Mouse (Mus musculus): ENCODE results near the gene Cep131. TPM values are rescaled to one million over a fixed set of nuclear protein-coding genes. Genes with fewer than 3 reads are reported as not detected.

Cep131 gene
- polyA plus RNA-seq, 1 experiment from 2014 or later = 20.1 TPM

GRCm38 (mm10) chr11:120052274-120052673 lies 34.4 kb downstream of the Cep131 start:
- 51% methylated on average over 9 of the region's 9 CpGs for WGBS
- Histone ChIP-seq H3K4me2 (replicated peaks; ENCODE audit: low read depth, low read length) (no peak overlapping the region), H3K27ac (ENCODE audit: low read length) (no peak overlapping the region), H3K9me3 (ENCODE audit: control insufficient read depth, low read depth, low read length) (no peaks in the 10 kb centered on the region), H3K4me3 (ENCODE audit: low read depth, low read length) (no peak overlapping the region), H3K36me3 (ENCODE audit: control insufficient read depth, insufficient read depth, low read length) (no peaks in the 10 kb centered on the region), H3K4me1 (ENCODE audit: control insufficient read depth, insufficient read depth, low read length) (peaks cover 8% of the 10 kb centered on the region), H3K27me3 (ENCODE audit: control insufficient read depth, insufficient read depth, low read length) (peaks cover 9% of the 10 kb centered on the region; the same call in 1 of the 2 replicates), H3K9ac (replicated peaks; ENCODE audit: low read depth, low read length) (no peak overlapping the region)
- no peak for ATAC-seq (ENCODE audit: insufficient number of reproducible peaks, insufficient read depth, low FRiP score, low read depth)

- Histone ChIP-seq H3K27me3 (ENCODE audit: control insufficient read depth, insufficient read depth, low read length) (peaks cover 9% of the 10 kb centered on the region; the same call in 1 of the 2 replicates), H3K4me2 (replicated peaks; ENCODE audit: low read depth, low read length) (no peak overlapping the region), H3K9me3 (ENCODE audit: control insufficient read depth, low read depth, low read length) (no peaks in the 10 kb centered on the region), H3K36me3 (ENCODE audit: control insufficient read depth, insufficient read depth, low read length) (no peaks in the 10 kb centered on the region), H3K4me1 (ENCODE audit: control insufficient read depth, insufficient read depth, low read length) (peaks cover 9% of the 10 kb centered on the region), H3K4me3 (ENCODE audit: low read depth, low read length) (no peak overlapping the region), H3K9ac (replicated peaks; ENCODE audit: low read depth, low read length) (no peak overlapping the region), H3K27ac (ENCODE audit: low read length) (no peak overlapping the region)
- ATAC-seq (ENCODE audit: insufficient number of reproducible peaks, insufficient read depth, low FRiP score, low read depth) = peak; percentile 23; the same call in 1 of the 2 replicates
- WGBS = 48% methylated on average over 14 of the region's 14 CpGs
These were observed 35.4 kb downstream of the Cep131 start for GRCm38 (mm10) chr11:120051124-120051811.

- no peak overlapping the region for H3K4me3 ChIP-seq (ENCODE audit: low read depth, low read length)
- no peak overlapping the region for H3K4me2 ChIP-seq (replicated peaks; ENCODE audit: low read depth, low read length)
- H3K27me3 ChIP-seq (ENCODE audit: control insufficient read depth, insufficient read depth, low read length) = peaks cover 9% of the 10 kb centered on the region; the same call in 1 of the 2 replicates
- H3K36me3 ChIP-seq (ENCODE audit: control insufficient read depth, insufficient read depth, low read length) = no peaks in the 10 kb centered on the region
- no peak overlapping the region for H3K27ac ChIP-seq (ENCODE audit: low read length)
- ATAC-seq (ENCODE audit: insufficient number of reproducible peaks, insufficient read depth, low FRiP score, low read depth) = no peak
- no peaks in the 10 kb centered on the region for H3K9me3 ChIP-seq (ENCODE audit: control insufficient read depth, low read depth, low read length)
- peaks cover 16% of the 10 kb centered on the region for H3K4me1 ChIP-seq (ENCODE audit: control insufficient read depth, insufficient read depth, low read length)
- no peak overlapping the region for H3K9ac ChIP-seq (replicated peaks; ENCODE audit: low read depth, low read length)
- 68% methylated on average over 8 of the region's 8 CpGs for WGBS
These were observed 37.6 kb downstream of the Cep131 start for GRCm38 (mm10) chr11:120049067-120049466.

- Histone ChIP-seq H3K4me2 (replicated peaks; ENCODE audit: low read depth, low read length) (peak overlapping the region; percentile 96), H3K4me3 (ENCODE audit: low read depth, low read length) (no peak overlapping the region), H3K9me3 (ENCODE audit: control insufficient read depth, low read depth, low read length) (no peaks in the 10 kb centered on the region), H3K27me3 (ENCODE audit: control insufficient read depth, insufficient read depth, low read length) (peaks cover 9% of the 10 kb centered on the region; the same call in 1 of the 2 replicates), H3K36me3 (ENCODE audit: control insufficient read depth, insufficient read depth, low read length) (no peaks in the 10 kb centered on the region), H3K9ac (replicated peaks; ENCODE audit: low read depth, low read length) (no peak overlapping the region), H3K4me1 (ENCODE audit: control insufficient read depth, insufficient read depth, low read length) (peaks cover 16% of the 10 kb centered on the region), H3K27ac (ENCODE audit: low read length) (no peak overlapping the region)
- 6% methylated on average over 23 of the region's 23 CpGs for WGBS
- no peak for ATAC-seq (ENCODE audit: insufficient number of reproducible peaks, insufficient read depth, low FRiP score, low read depth)
These were observed 38.4 kb downstream of the Cep131 start for GRCm38 (mm10) chr11:120048252-120048556.

GRCm38 (mm10) chr11:120047531-120048251 lies 38.9 kb downstream of the Cep131 start:
- peaks cover 16% of the 10 kb centered on the region for H3K4me1 ChIP-seq (ENCODE audit: control insufficient read depth, insufficient read depth, low read length)
- 18% methylated on average over 23 of the region's 23 CpGs for WGBS
- peaks cover 9% of the 10 kb centered on the region; the same call in 1 of the 2 replicates for H3K27me3 ChIP-seq (ENCODE audit: control insufficient read depth, insufficient read depth, low read length)
- H3K9ac ChIP-seq (replicated peaks; ENCODE audit: low read depth, low read length) = no peak overlapping the region
- H3K27ac ChIP-seq (ENCODE audit: low read length) = no peak overlapping the region
- no peaks in the 10 kb centered on the region for H3K36me3 ChIP-seq (ENCODE audit: control insufficient read depth, insufficient read depth, low read length)
- H3K9me3 ChIP-seq (ENCODE audit: control insufficient read depth, low read depth, low read length) = no peaks in the 10 kb centered on the region
- ATAC-seq (ENCODE audit: insufficient number of reproducible peaks, insufficient read depth, low FRiP score, low read depth) = no peak
- peak overlapping the region; percentile 96 for H3K4me2 ChIP-seq (replicated peaks; ENCODE audit: low read depth, low read length)
- peak overlapping the region; percentile 50 for H3K4me3 ChIP-seq (ENCODE audit: low read depth, low read length)

GRCm38 (mm10) chr11:120046553-120047191 lies 40.0 kb downstream of the Cep131 start, which contains the start of gene Aatk:
TSS of gene Aatk (minus strand) at chr11:120047167.
- Histone ChIP-seq H3K27me3 (ENCODE audit: control insufficient read depth, insufficient read depth, low read length) (peaks cover 9% of the 10 kb centered on the region; the same call in 1 of the 2 replicates), H3K9me3 (ENCODE audit: control insufficient read depth, low read depth, low read length) (no peaks in the 10 kb centered on the region), H3K4me1 (ENCODE audit: control insufficient read depth, insufficient read depth, low read length) (peaks cover 12% of the 10 kb centered on the region), H3K36me3 (ENCODE audit: control insufficient read depth, insufficient read depth, low read length) (no peaks in the 10 kb centered on the region), H3K9ac (replicated peaks; ENCODE audit: low read depth, low read length) (peak within 1 kb of the TSS; percentile 52), H3K4me3 (ENCODE audit: low read depth, low read length) (peak within 1 kb of the TSS; percentile 50), H3K4me2 (replicated peaks; ENCODE audit: low read depth, low read length) (peak within 1 kb of the TSS; percentile 96), H3K27ac (ENCODE audit: low read length) (peak within 1 kb of the TSS; percentile 18; the same call in 1 of the 2 replicates)
- under 1% methylated on average over 56 of the region's 63 CpGs for WGBS
- ATAC-seq (ENCODE audit: insufficient number of reproducible peaks, insufficient read depth, low FRiP score, low read depth) = no peak

GRCm38 (mm10) chr11:120045839-120046552 lies 40.6 kb downstream of the Cep131 start:
- Histone ChIP-seq H3K9me3 (ENCODE audit: control insufficient read depth, low read depth, low read length) (no peaks in the 10 kb centered on the region), H3K4me2 (replicated peaks; ENCODE audit: low read depth, low read length) (peak overlapping the region; percentile 96), H3K4me1 (ENCODE audit: control insufficient read depth, insufficient read depth, low read length) (peaks cover 12% of the 10 kb centered on the region), H3K9ac (replicated peaks; ENCODE audit: low read depth, low read length) (peak overlapping the region; percentile 52; the same call in 1 of the 2 replicates), H3K27ac (ENCODE audit: low read length) (no peak overlapping the region), H3K36me3 (ENCODE audit: control insufficient read depth, insufficient read depth, low read length) (no peaks in the 10 kb centered on the region), H3K4me3 (ENCODE audit: low read depth, low read length) (peak overlapping the region; percentile 50), H3K27me3 (ENCODE audit: control insufficient read depth, insufficient read depth, low read length) (peaks cover 9% of the 10 kb centered on the region; the same call in 1 of the 2 replicates)
- WGBS = 39% methylated on average over 11 of the region's 11 CpGs
- peak; percentile 19; the same call in 1 of the 2 replicates for ATAC-seq (ENCODE audit: insufficient number of reproducible peaks, insufficient read depth, low FRiP score, low read depth)

GRCm38 (mm10) chr11:120045341-120045740 lies 41.3 kb downstream of the Cep131 start:
- peaks cover 12% of the 10 kb centered on the region for H3K4me1 ChIP-seq (ENCODE audit: control insufficient read depth, insufficient read depth, low read length)
- ATAC-seq (ENCODE audit: insufficient number of reproducible peaks, insufficient read depth, low FRiP score, low read depth) = no peak
- H3K27ac ChIP-seq (ENCODE audit: low read length) = no peak overlapping the region
- no peaks in the 10 kb centered on the region for H3K36me3 ChIP-seq (ENCODE audit: control insufficient read depth, insufficient read depth, low read length)
- no peak overlapping the region for H3K9ac ChIP-seq (replicated peaks; ENCODE audit: low read depth, low read length)
- H3K9me3 ChIP-seq (ENCODE audit: control insufficient read depth, low read depth, low read length) = no peaks in the 10 kb centered on the region
- H3K4me2 ChIP-seq (replicated peaks; ENCODE audit: low read depth, low read length) = no peak overlapping the region
- 63% methylated on average over 4 of the region's 4 CpGs for WGBS
- H3K27me3 ChIP-seq (ENCODE audit: control insufficient read depth, insufficient read depth, low read length) = peaks cover 9% of the 10 kb centered on the region; the same call in 1 of the 2 replicates
- H3K4me3 ChIP-seq (ENCODE audit: low read depth, low read length) = no peak overlapping the region
